Mouse (Mus musculus) hindbrain, embryonic 10.5 days (tissue): Measurements from ENCODE around the gene Gm20824. TPM values are rescaled to one million over a fixed set of nuclear protein-coding genes. Genes with fewer than 3 reads are reported as not detected.
"Not testable (repeated sequence)": the region's sequence is repeated elsewhere in the genome, so short reads cannot be mapped to it uniquely, and the experiment has no call there.

Experiments
- DNase-seq: peaks from one replicate; pipeline ENCODE4 v3.0.0-alpha.2; 2017; ENCODE audit warnings: low spot score
- H3K27ac ChIP-seq: fragments of 300-500 bp; sonication (generic); 2 replicates; pipeline ENCODE4 v1.5.1; 2016; ENCODE audit warnings: mild to moderate bottlenecking, moderate library complexity
- H3K27me3 ChIP-seq: fragments of 300-500 bp; sonication (generic); 2 replicates; pipeline ENCODE4 v1.6.1; 2016; ENCODE audit warnings: mild to moderate bottlenecking; ENCODE audit not compliant: poor library complexity, insufficient read depth, severe bottlenecking
- H3K36me3 ChIP-seq: fragments of 300-500 bp; sonication (generic); 2 replicates; pipeline ENCODE4 v1.6.1; 2016; ENCODE audit warnings: mild to moderate bottlenecking, moderate library complexity
- H3K4me1 ChIP-seq: fragments of 300-500 bp; sonication (generic); replicated peaks from 2 replicates; pipeline ENCODE4 v1.6.1; 2016; ENCODE audit warnings: mild to moderate bottlenecking
- H3K4me3 ChIP-seq: fragments of 300-500 bp; sonication (generic); 2 replicates; pipeline ENCODE4 v1.5.1; 2016; ENCODE audit warnings: mild to moderate bottlenecking, moderate library complexity
- H3K9me3 ChIP-seq: fragments of 300-500 bp; sonication (generic); 2 replicates; pipeline ENCODE4 v1.6.1; 2016; ENCODE audit warnings: mild to moderate bottlenecking, moderate library complexity
- WGBS: fragments of 180-500 bp; shearing (Covaris S2); methylation state at CpG from one replicate; pipeline ENCODE4 v1.1.7; 2016; 5-methylcytosine and 5-hydroxymethylcytosine counted together
- polyA plus RNA-seq: library from polyadenylated mRNA; unstranded; fragments of >200 nt; fragmentation: Nextera tagmentation; extraction: Ambion mirVana; gene quantifications from 2 replicates; pipeline ENCODE4 v1.2.1, GENCODE M21; 2016

Gene Gm20824
- polyA plus RNA-seq: not detected in 2 replicates

DNA sequence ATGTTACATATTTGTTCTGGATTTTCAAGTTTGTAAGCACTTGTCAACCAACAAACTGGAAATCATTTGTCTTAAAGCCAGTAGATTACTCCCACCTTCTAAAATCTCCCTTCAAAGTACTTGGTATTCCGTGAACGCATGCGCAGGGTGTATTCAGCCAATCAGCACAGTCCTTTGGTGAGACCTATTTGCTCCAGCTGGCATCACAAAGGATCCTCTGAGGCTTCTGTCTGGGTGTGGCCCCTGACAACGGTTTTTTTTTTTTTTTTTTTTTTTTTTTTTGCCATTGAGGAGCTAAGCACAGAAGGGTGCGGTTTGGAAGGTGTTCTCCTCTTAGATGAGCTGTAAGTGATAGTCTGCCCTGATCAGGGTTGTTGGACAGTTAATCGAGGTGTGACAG, at the start of gene Gm20824:
Gene Gm20824 (plus strand): TSS at position 301 of the 400 bp plus-strand sequence.
- H3K4me1 ChIP-seq, H3K4me3 ChIP-seq, DNase-seq, H3K9me3 ChIP-seq, H3K27ac ChIP-seq, H3K36me3 ChIP-seq, H3K27me3 ChIP-seq: not testable (repeated sequence)
- no CpG with 5 or more reads among the region's 6 CpGs for WGBS

Other genes starting within 250 kb of the Gm20824 start
- not detected in 2 replicates for gene Gm20825, start 186.4 kb upstream of the Gm20824 start, polyA plus RNA-seq